Mouse (Mus musculus) hindbrain, postnatal 0 days (tissue): ENCODE data around the gene Cyp2c50. TPM values are rescaled to one million over a fixed set of nuclear protein-coding genes. Genes with fewer than 3 reads are reported as not detected.
"Not testable (repeated sequence)": the region's sequence is repeated elsewhere in the genome, so short reads cannot be mapped to it uniquely, and the experiment has no call there.

ENCODE experiments used
- ATAC-seq: fragments of 200-750 bp; cut with Nextera tagmentation; 2 replicates; pipeline ENCODE4 v1.8.0; 2017; ENCODE audit warnings: mild to moderate bottlenecking, moderate TSS enrichment, moderate library complexity
- DNase-seq: peaks from one replicate; pipeline ENCODE4 v3.0.0-alpha.2; 2015; ENCODE audit warnings: low spot score
- H3K27ac ChIP-seq: fragments of 300-500 bp; sonication (generic); 2 replicates; pipeline ENCODE4 v1.5.1; 2014; ENCODE audit warnings: mild to moderate bottlenecking
- H3K27me3 ChIP-seq: fragments of 300-500 bp; sonication (generic); 2 replicates; pipeline ENCODE4 v1.6.1; 2014; ENCODE audit warnings: low read length, mixed read lengths; ENCODE audit not compliant: insufficient read depth
- H3K36me3 ChIP-seq: fragments of 300-500 bp; sonication (generic); 2 replicates; pipeline ENCODE4 v1.6.1; 2014; ENCODE audit warnings: low read length, mixed read lengths; ENCODE audit not compliant: insufficient read depth
- H3K4me1 ChIP-seq: fragments of 300-500 bp; sonication (generic); 2 replicates; pipeline ENCODE4 v1.6.1; 2014; ENCODE audit warnings: antibody characterized with exemption, low read length, mixed read lengths; ENCODE audit not compliant: insufficient read depth
- H3K4me2 ChIP-seq: fragments of 300-500 bp; sonication (generic); 2 replicates; pipeline ENCODE4 v1.6.1; 2014; ENCODE audit warnings: low read depth, mild to moderate bottlenecking, low read length, moderate library complexity, mixed read lengths
- H3K4me3 ChIP-seq: fragments of 300-500 bp; sonication (generic); 2 replicates; pipeline ENCODE4 v1.5.1; 2014; ENCODE audit warnings: low read length
- H3K9ac ChIP-seq: fragments of 300-500 bp; sonication (generic); replicated peaks from 2 replicates; pipeline ENCODE4 v1.6.1; 2014; ENCODE audit warnings: mild to moderate bottlenecking, low read length, moderate library complexity, mixed read lengths
- H3K9me3 ChIP-seq: fragments of 300-500 bp; sonication (generic); 2 replicates; pipeline ENCODE4 v1.6.1; 2016; ENCODE audit warnings: low read length, mixed read lengths
- CTCF ChIP-seq: IDR thresholded peaks from 2 replicates; pipeline ENCODE4 v1.5.1; 2016; ENCODE audit warnings: antibody characterized with exemption, control low read depth, low read depth
- WGBS: fragments of 180-500 bp; shearing (Covaris S2); extraction: QIAGEN DNeasy Blood & Tissue Kit; methylation state at CpG from one replicate; pipeline ENCODE4 v1.1.7; 2014; 5-methylcytosine and 5-hydroxymethylcytosine counted together
- polyA plus RNA-seq: library from polyadenylated mRNA; unstranded; fragments of >200 nt; fragmentation: Nextera tagmentation; extraction: Ambion mirVana; gene quantifications from 2 replicates; pipeline ENCODE4 v1.2.1, GENCODE M21; 2015
- total RNA-seq: library from RNA; depleted of rRNA; stranded (reverse); fragments of >200 nt; gene quantifications from 2 replicates; pipeline ENCODE4 v1.2.3, GENCODE M21; 2014; rRNA removed

The Cyp2c50 gene
- total RNA-seq (not detected in 2 replicates), polyA plus RNA-seq (not detected in 2 replicates)

DNA sequence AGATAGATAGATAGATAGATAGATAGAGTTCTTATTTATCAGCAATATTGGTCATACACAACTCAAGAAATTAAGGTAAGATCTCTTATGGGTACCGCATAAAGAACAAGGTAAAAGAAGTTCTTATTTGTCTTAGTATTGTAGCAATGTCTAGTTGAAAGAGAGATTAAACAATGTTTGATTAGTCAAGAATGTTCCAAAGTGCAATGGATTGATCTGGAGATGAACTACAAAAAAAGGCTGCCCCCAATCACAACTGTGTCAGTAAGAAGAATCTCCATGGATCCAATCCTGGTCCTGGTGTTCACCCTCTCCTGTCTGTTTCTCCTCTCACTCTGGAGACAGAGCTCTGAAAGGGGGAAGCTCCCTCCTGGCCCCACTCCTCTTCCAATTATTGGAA, at the start of gene Cyp2c50:
Gene Cyp2c50, plus strand, starts transcription at position 268 of the 400 bp plus-strand sequence.
- not testable (repeated sequence) for H3K36me3 ChIP-seq, H3K4me1 ChIP-seq, DNase-seq, H3K9ac ChIP-seq, ATAC-seq, H3K4me2 ChIP-seq, H3K9me3 ChIP-seq, H3K4me3 ChIP-seq, H3K27me3 ChIP-seq, H3K27ac ChIP-seq
- 95% methylated on average over 1 of the region's 1 CpGs for WGBS

GRCm38 (mm10) chr19:40073701-40074100, 15.8 kb upstream of the Cyp2c50 start, which contains the start of gene Cyp2c54:
Gene Cyp2c54 (minus strand): TSS chr19:40073827.
- Histone ChIP-seq H3K36me3 (no peaks in the 10 kb centered on the region), H3K27me3 (no peaks in the 10 kb centered on the region), H3K9ac (no peak within 1 kb of the TSS), H3K4me1 (no peaks in the 10 kb centered on the region), H3K4me3 (no peak within 1 kb of the TSS), H3K27ac (no peak within 1 kb of the TSS), H3K4me2 (no peak within 1 kb of the TSS), H3K9me3 (no peaks in the 10 kb centered on the region)
- ATAC-seq (no peak), DNase-seq (no peak)
- no peak for TF ChIP-seq CTCF

DNA sequence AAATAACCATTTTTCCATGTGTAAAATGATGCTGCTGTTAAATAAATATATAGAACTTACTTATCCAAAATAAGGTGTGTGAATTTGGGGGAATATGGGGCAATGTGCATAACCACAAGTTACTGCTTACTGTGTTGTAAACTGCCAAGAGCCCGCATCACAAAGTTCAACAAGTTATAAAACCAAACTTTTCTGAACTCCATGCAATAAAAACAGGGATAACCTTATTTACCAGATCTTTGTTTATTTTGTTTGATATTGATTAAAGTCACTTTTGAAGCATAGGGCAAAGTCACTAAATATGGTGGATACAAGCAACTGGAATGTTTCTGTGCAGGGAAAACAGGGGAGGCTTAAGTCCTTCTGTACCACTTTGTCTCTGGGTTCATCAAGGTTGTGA, 1.1 kb upstream of the Cyp2c50 start:
- DNase-seq (no peak), ATAC-seq (no peak)
- WGBS: 93% methylated on average over 1 of the region's 1 CpGs
- Histone ChIP-seq H3K4me3 (no peak overlapping the region), H3K4me2 (no peak overlapping the region), H3K9ac (no peak overlapping the region), H3K27me3 (no peaks in the 10 kb centered on the region), H3K27ac (no peak overlapping the region), H3K9me3 (no peaks in the 10 kb centered on the region), H3K4me1 (no peaks in the 10 kb centered on the region), H3K36me3 (no peaks in the 10 kb centered on the region)
- no peak for TF ChIP-seq CTCF

GRCm38 (mm10) chr19:40091111-40091510, 1.6 kb downstream of the Cyp2c50 start:
- WGBS: 78% methylated on average over 3 of the region's 3 CpGs
- Histone ChIP-seq H3K9me3 (no peaks in the 10 kb centered on the region), H3K36me3 (no peaks in the 10 kb centered on the region), H3K27me3 (no peaks in the 10 kb centered on the region), H3K4me3 (no peak overlapping the region), H3K9ac (no peak overlapping the region), H3K4me2 (no peak overlapping the region), H3K4me1 (no peaks in the 10 kb centered on the region), H3K27ac (no peak overlapping the region)
- DNase-seq (no peak), ATAC-seq (no peak)
- TF ChIP-seq CTCF: no peak

- H3K9me3 ChIP-seq, H3K27me3 ChIP-seq, H3K9ac ChIP-seq, ATAC-seq, H3K4me2 ChIP-seq, H3K36me3 ChIP-seq, H3K4me1 ChIP-seq, DNase-seq, H3K4me3 ChIP-seq, H3K27ac ChIP-seq: not testable (repeated sequence)
- 85% methylated on average over 13 of the region's 13 CpGs for WGBS
These were observed 30.1 kb downstream of the Cyp2c50 start for GRCm38 (mm10) chr19:40119624-40120023.

DNA sequence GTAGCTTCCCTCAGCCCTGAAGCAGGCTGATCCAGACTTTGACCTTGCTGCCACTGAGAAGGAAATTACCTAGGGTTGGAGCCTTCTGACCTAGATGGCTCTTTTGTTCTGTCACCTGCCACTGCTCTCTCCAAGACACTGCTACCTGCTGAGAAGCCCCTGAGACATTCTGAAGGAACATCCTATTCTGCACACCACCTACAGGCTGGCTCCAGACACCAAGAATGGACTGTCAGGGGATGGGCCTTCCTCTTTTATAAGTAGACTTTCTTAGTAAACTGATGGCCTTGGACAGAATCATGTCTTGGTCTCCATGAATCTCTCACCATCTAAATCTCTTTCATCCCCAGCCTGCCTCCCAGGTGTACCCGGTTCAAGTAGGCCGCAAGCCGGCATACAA, 35.7 kb downstream of the Cyp2c50 start:
- not testable (repeated sequence) for H3K4me3 ChIP-seq, H3K4me1 ChIP-seq, H3K9me3 ChIP-seq, H3K27ac ChIP-seq, H3K9ac ChIP-seq, H3K4me2 ChIP-seq, DNase-seq, ATAC-seq, H3K27me3 ChIP-seq, H3K36me3 ChIP-seq
- 82% methylated on average over 3 of the region's 3 CpGs for WGBS

GRCm38 (mm10) chr19:40126996-40127395, 37.5 kb downstream of the Cyp2c50 start:
- H3K4me2 ChIP-seq, H3K9ac ChIP-seq, H3K27me3 ChIP-seq, H3K27ac ChIP-seq, ATAC-seq, H3K9me3 ChIP-seq, H3K4me3 ChIP-seq, H3K4me1 ChIP-seq, H3K36me3 ChIP-seq, DNase-seq: not testable (repeated sequence)
- 28% methylated on average over 2 of the region's 2 CpGs for WGBS

Other genes with a start within 250 kb of the Cyp2c50 start
- gene Cyp2c69, start 202.9 kb upstream of the Cyp2c50 start, total RNA-seq: not detected in 2 replicates
- gene Cyp2c69, start 202.9 kb upstream of the Cyp2c50 start, polyA plus RNA-seq: not detected in 2 replicates
- not detected in 2 replicates for gene Cyp2c37, start 97.3 kb upstream of the Cyp2c50 start, total RNA-seq
- gene Cyp2c37, start 97.3 kb upstream of the Cyp2c50 start, polyA plus RNA-seq: not detected in 2 replicates
- not detected in 2 replicates for gene Cyp2c54, start 15.9 kb upstream of the Cyp2c50 start, total RNA-seq
- gene Cyp2c54, start 15.9 kb upstream of the Cyp2c50 start, polyA plus RNA-seq: not detected in 2 replicates
- gene Cyp2c70, start 97.6 kb downstream of the Cyp2c50 start, total RNA-seq: not detected in 2 replicates
- not detected in 2 replicates for gene Cyp2c70, start 97.6 kb downstream of the Cyp2c50 start, polyA plus RNA-seq
- 1.2 and 2.8 TPM in 2 replicates for gene Pdlim1, start 182.2 kb downstream of the Cyp2c50 start, total RNA-seq
- gene Pdlim1, start 182.2 kb downstream of the Cyp2c50 start, polyA plus RNA-seq: 10.3 and 12.2 TPM in 2 replicates